Mouse (Mus musculus) frontal cortex, postnatal 10 days (tissue): ENCODE measurements around the gene Zfp612.

Experiments used
- DNase-seq, 2 experiments: peaks; one replicate each; pipeline ENCODE4 v3.0.0; 2022; ENCODE audit warnings: low spot score in 2 of 2, mixed read lengths in 1 of 2

Zfp612 gene

GRCm38 (mm10) chr8:110134236-110134635 is 54.7 kb downstream of the Zfp612 start:
- DNase-seq = no peak

GRCm38 (mm10) chr8:110135515-110135914 is 56.0 kb downstream of the Zfp612 start:
- DNase-seq = no peak

- DNase-seq = no peak
These were observed 60.6 kb downstream of the Zfp612 start for GRCm38 (mm10) chr8:110140156-110140555.

GRCm38 (mm10) chr8:110140770-110141169 is 61.2 kb downstream of the Zfp612 start:
- no peak for DNase-seq
